ENCODE assay signal across 8 mouse cellular contexts in the genomic region with DNA sequence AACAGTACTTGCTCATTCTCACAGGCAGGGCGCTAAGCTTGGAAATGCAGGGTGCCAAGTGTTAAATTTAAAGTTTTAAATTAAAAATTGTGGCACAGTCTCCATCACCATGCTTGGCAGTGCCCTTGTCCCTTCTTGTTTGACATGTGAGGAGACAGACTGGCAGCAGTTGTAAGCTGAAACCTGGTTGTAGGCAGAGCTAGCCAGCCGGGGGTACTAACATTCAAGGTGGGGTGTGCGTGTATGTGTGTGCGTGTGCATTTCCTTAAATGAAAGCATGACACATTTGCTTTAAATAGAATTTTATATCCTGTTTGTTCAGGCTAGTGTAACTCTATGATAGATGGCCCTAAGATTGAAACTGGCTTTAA. TPM values are rescaled to one million over a fixed set of nuclear protein-coding genes. Genes with fewer than 3 reads are reported as not detected.
DNase-seq lines count a peak whose midpoint lies in the region; ATAC-seq and TF ChIP-seq lines count a peak whose summit lies in the region.

No protein-coding gene starts in this region.

- no peak for ATAC-seq in heart, embryonic 13.5 days (ENCODE audit: extremely low read depth, insufficient number of reproducible peaks, low FRiP score, low TSS enrichment)
- ATAC-seq in hindbrain, postnatal 0 days, result no peak
- ATAC-seq in stomach, postnatal 0 days (ENCODE audit: low FRiP score, low TSS enrichment), result no peak; the same call in 1 of the 2 replicates

- TF ChIP-seq CTCF in testis, adult 2 months (IDR thresholded peaks at IDR 0.05; ENCODE audit: control insufficient read depth, insufficient read depth, insufficient replicate concordance, low read depth, low read length), result no peak
- TF ChIP-seq CTCF in hindbrain, postnatal 0 days (IDR thresholded peaks at IDR 0.05; ENCODE audit: low read depth), result no peak
- no peak for TF ChIP-seq CTCF in stomach, postnatal 0 days (IDR thresholded peaks at IDR 0.05; ENCODE audit: low read depth)

- peak overlapping the region; percentile 91 for H3K27ac ChIP-seq in heart, embryonic 13.5 days (replicated peaks)
- H3K27ac ChIP-seq in testis, adult 2 months (ENCODE audit: control insufficient read depth, insufficient read depth, low read depth, low read length), result peak overlapping the region; percentile 82; the same call in 1 of the 2 replicates
- peak overlapping the region; percentile 57; the same call in 1 of the 2 replicates for H3K27ac ChIP-seq in hindbrain, postnatal 0 days
- peak overlapping the region; percentile 93 for H3K27ac ChIP-seq in stomach, postnatal 0 days (replicated peaks)

- H3K4me2 ChIP-seq in heart, embryonic 13.5 days, result peak overlapping the region; percentile 75
- H3K4me2 ChIP-seq in hindbrain, postnatal 0 days (ENCODE audit: low read depth, low read length), result peak overlapping the region; percentile 53
- peak overlapping the region; percentile 62 for H3K4me2 ChIP-seq in stomach, postnatal 0 days (replicated peaks; ENCODE audit: low read depth)

- no peak for TF ChIP-seq POLR2A in testis, adult 2 months (IDR thresholded peaks at IDR 0.05; ENCODE audit: control insufficient read depth, low read depth, low read length)

- peak overlapping the region; percentile 49 for H3K4me3 ChIP-seq in heart, embryonic 13.5 days
- peak overlapping the region; percentile 85 for H3K4me3 ChIP-seq in testis, adult 2 months (ENCODE audit: control insufficient read depth, low read depth, low read length)
- H3K4me3 ChIP-seq in hindbrain, postnatal 0 days (ENCODE audit: low read length), result 0 out of 2 replicates have a peak overlapping the region, but pooled peaks have one; percentile 23
- H3K4me3 ChIP-seq in stomach, postnatal 0 days (ENCODE audit: low read depth, low read length), result peak overlapping the region; percentile 33

- peaks cover 65% of the 10 kb centered on the region for H3K4me1 ChIP-seq in heart, embryonic 13.5 days
- H3K4me1 ChIP-seq in testis, adult 2 months (ENCODE audit: control insufficient read depth, insufficient read depth, low read length), result peaks cover 8% of the 10 kb centered on the region
- H3K4me1 ChIP-seq in hindbrain, postnatal 0 days (ENCODE audit: insufficient read depth, low read length), result peaks cover 8% of the 10 kb centered on the region; the same call in 1 of the 2 replicates
- H3K4me1 ChIP-seq in stomach, postnatal 0 days (replicated peaks; ENCODE audit: control insufficient read depth, insufficient read depth), result 0 out of 2 replicates have a peak, but pooled peaks cover 13% of the 10 kb centered on the region

- H3K9ac ChIP-seq in heart, embryonic 13.5 days, result peak overlapping the region; percentile 81
- no peak overlapping the region; the same call in 1 of the 2 replicates for H3K9ac ChIP-seq in hindbrain, postnatal 0 days (replicated peaks; ENCODE audit: low read length)
- H3K9ac ChIP-seq in stomach, postnatal 0 days (ENCODE audit: low read length), result no peak overlapping the region

- no peaks in the 10 kb centered on the region for H3K27me3 ChIP-seq in heart, embryonic 13.5 days (replicated peaks)
- no peaks in the 10 kb centered on the region for H3K27me3 ChIP-seq in testis, adult 2 months (ENCODE audit: control insufficient read depth, insufficient read depth, low read length)
- no peaks in the 10 kb centered on the region for H3K27me3 ChIP-seq in hindbrain, postnatal 0 days (ENCODE audit: insufficient read depth, low read length)
- no peaks in the 10 kb centered on the region for H3K27me3 ChIP-seq in stomach, postnatal 0 days (ENCODE audit: control insufficient read depth, insufficient read depth, low read length)

- peaks cover 3% of the 10 kb centered on the region; the same call in 1 of the 2 replicates for H3K36me3 ChIP-seq in heart, embryonic 13.5 days
- H3K36me3 ChIP-seq in testis, adult 2 months (ENCODE audit: control insufficient read depth, insufficient read depth, low read length), result no peaks in the 10 kb centered on the region
- no peaks in the 10 kb centered on the region for H3K36me3 ChIP-seq in hindbrain, postnatal 0 days (ENCODE audit: insufficient read depth, low read length)
- H3K36me3 ChIP-seq in stomach, postnatal 0 days (ENCODE audit: control insufficient read depth, insufficient read depth, low read length), result no peaks in the 10 kb centered on the region

- no peak for DNase-seq in heart, adult 11 months
- no peak for DNase-seq in testis, postnatal 14 days (ENCODE audit: low spot score)
- no peak for DNase-seq in hindbrain, postnatal 0 days (ENCODE audit: low spot score)
- no peak for DNase-seq in stomach, postnatal 0 days (ENCODE audit: low spot score)
- no peak for DNase-seq in right cerebral cortex, adult 2 months (ENCODE audit: low spot score in 2 of 2)
- no peak for DNase-seq in right cerebral cortex, postnatal 14 days

- no peak for TF ChIP-seq EP300 in stomach, postnatal 0 days (optimal IDR thresholded peaks at IDR 0.05)

- WGBS in heart, embryonic 13.5 days, result 41% methylated on average over 4 of the region's 4 CpGs
- WGBS in hindbrain, postnatal 0 days, result 51% methylated on average over 4 of the region's 4 CpGs
- WGBS in stomach, postnatal 0 days, result 33% methylated on average over 4 of the region's 4 CpGs

- H3K9me3 ChIP-seq in heart, embryonic 13.5 days, result no peaks in the 10 kb centered on the region
- no peaks in the 10 kb centered on the region for H3K9me3 ChIP-seq in hindbrain, postnatal 0 days (ENCODE audit: low read length)
- H3K9me3 ChIP-seq in stomach, postnatal 0 days (ENCODE audit: control insufficient read depth, low read length), result no peaks in the 10 kb centered on the region

RNA-seq across cellular contexts. Expression of gene Uaca, which starts 42.7 kb away (rescaled TPM):
- polyA plus RNA-seq in heart, embryonic 13.5 days (2015; fragmentation: Nextera tagmentation; extraction: Ambion mirVana), result 25.8 and 27.3 TPM in 2 replicates
- 11.1 and 11.5 TPM in 2 replicates for polyA plus RNA-seq in testis, adult 2 months (2012; rRNA removed)
- 5.8 and 7.4 TPM in 2 replicates for total RNA-seq in hindbrain, postnatal 0 days (2014; rRNA removed)
- polyA plus RNA-seq in hindbrain, postnatal 0 days (2015; fragmentation: Nextera tagmentation; extraction: Ambion mirVana), result 13.3 and 13.5 TPM in 2 replicates
- 17.3 and 18.6 TPM in 2 replicates for polyA plus RNA-seq in stomach, postnatal 0 days (2015; fragmentation: Nextera tagmentation; extraction: Ambion mirVana)

Comparison
In these comparisons a context has a peak if more than half of its experiments do, and no peak if none do; other contexts are left out.
1. H3K4me3 ChIP-seq: peak in every context shown above with its lines; median percentile 85 in testis, adult 2 months; 49 in heart, embryonic 13.5 days; 33 in stomach, postnatal 0 days; 23 in hindbrain, postnatal 0 days.